Comparison of ENCODE assay signal across 20 mouse cellular contexts in genomic region chr3:126613510-126614128, GRCm38 (mm10). TPM values are rescaled to one million over a fixed set of nuclear protein-coding genes. Genes with fewer than 3 reads are reported as not detected.
DNase-seq lines count a peak whose midpoint lies in the region; ATAC-seq and TF ChIP-seq lines count a peak whose summit lies in the region.
"Had no signal": no experiment of that assay in that cellular context is flagged by ENCODE, and none has a peak within 500 bp of the region (broad histone marks: within the 10 kb centered on the region; RNA-seq: fewer than 3 reads in every experiment).

No protein-coding gene starts in this region.

- H3K4me1 ChIP-seq in cerebellum, adult 2 months (ENCODE audit: control insufficient read depth, insufficient read depth, low read length) = peaks cover 15% of the 10 kb centered on the region
- 0 out of 2 replicates have a peak, but pooled peaks cover 2% of the 10 kb centered on the region for H3K4me1 ChIP-seq in kidney, postnatal 0 days (replicated peaks; ENCODE audit: insufficient read depth, low read length)
- H3K4me1 ChIP-seq in kidney, embryonic 16.5 days (ENCODE audit: insufficient read depth, low read length) = peaks cover 20% of the 10 kb centered on the region; the same call in 1 of the 2 replicates
- H3K4me1 ChIP-seq in bone marrow macrophage, adult 2 months (ENCODE audit: control insufficient read depth, insufficient read depth, low read length) = peaks cover 29% of the 10 kb centered on the region

- ATAC-seq in kidney, postnatal 0 days (replicated peaks; ENCODE audit: low FRiP score, low read depth) = 0 out of 2 replicates have a peak, but pooled peaks have one; percentile 64
- no peak; the same call in 1 of the 2 replicates for ATAC-seq in kidney, embryonic 16.5 days (ENCODE audit: low FRiP score, low TSS enrichment)
- 0 out of 2 replicates have a peak, but pooled peaks have one; percentile 10 for ATAC-seq in megakaryocyte progenitor cell, adult 5-6 weeks (replicated peaks; ENCODE audit: poor library complexity)

- no peak overlapping the region for H3K4me3 ChIP-seq in cerebellum, adult 2 months (replicated peaks; ENCODE audit: insufficient read depth, low read depth, low read length)
- H3K4me3 ChIP-seq in kidney, postnatal 0 days (replicated peaks; ENCODE audit: low read depth, low read length) = no peak overlapping the region
- no peak overlapping the region for H3K4me3 ChIP-seq in kidney, embryonic 16.5 days (ENCODE audit: low read length)
- H3K4me3 ChIP-seq in bone marrow macrophage, adult 2 months (ENCODE audit: insufficient read depth, low read length) = peak overlapping the region; percentile 51
- H3K4me3 ChIP-seq: forebrain, embryonic 12.5 days; lung, embryonic 15.5 days had no signal

- no peaks in the 10 kb centered on the region for H3K27me3 ChIP-seq in cerebellum, adult 2 months (ENCODE audit: control insufficient read depth, insufficient read depth, low read length)
- H3K27me3 ChIP-seq in kidney, postnatal 0 days (ENCODE audit: insufficient read depth, low read length) = no peaks in the 10 kb centered on the region
- no peaks in the 10 kb centered on the region for H3K27me3 ChIP-seq in kidney, embryonic 16.5 days (ENCODE audit: insufficient read depth, low read length)
- H3K27me3 ChIP-seq: forebrain, embryonic 12.5 days; lung, embryonic 15.5 days had no signal

- no peak overlapping the region for H3K9ac ChIP-seq in kidney, postnatal 0 days (ENCODE audit: low read depth, low read length)
- H3K9ac ChIP-seq in kidney, embryonic 16.5 days (replicated peaks; ENCODE audit: low read length) = no peak overlapping the region
- H3K9ac ChIP-seq: forebrain, embryonic 12.5 days; hindbrain, embryonic 14.5 days; liver, embryonic 14.5 days; lung, embryonic 15.5 days had no signal

- no peak for TF ChIP-seq POLR2A in cerebellum, adult 2 months (IDR thresholded peaks at IDR 0.05; ENCODE audit: borderline replicate concordance, insufficient read depth, low read length)
- TF ChIP-seq POLR2A in bone marrow macrophage, adult 2 months (IDR thresholded peaks at IDR 0.05; ENCODE audit: borderline replicate concordance, low read depth, low read length) = no peak

- TF ChIP-seq CTCF in cerebellum, adult 2 months (IDR thresholded peaks at IDR 0.05; ENCODE audit: borderline replicate concordance, insufficient read depth, low read depth, low read length) = no peak
- TF ChIP-seq CTCF in kidney, postnatal 0 days (IDR thresholded peaks at IDR 0.05; ENCODE audit: low read depth) = no peak
- no peak for TF ChIP-seq CTCF in bone marrow macrophage, adult 2 months (IDR thresholded peaks at IDR 0.05; ENCODE audit: low read depth, low read length)

- no peak for DNase-seq in cerebellum, adult 2 months
- DNase-seq in cerebellum, postnatal 25 days = no peak
- DNase-seq in kidney, postnatal 0 days (ENCODE audit: low spot score) = no peak
- DNase-seq in natural killer cell, adult 2 months (ENCODE audit: low spot score in 2 of 2) = no peak
- DNase-seq in urinary bladder, adult 2 months (ENCODE audit: low spot score) = no peak
- DNase-seq: adrenal gland, postnatal 25 days; cerebellum, adult 8-10 months; gastrocnemius, postnatal 10 days; kidney, adult 18-20 months; lung, postnatal 4 days; midbrain, embryonic 14.5 days; right cerebral cortex, postnatal 25 days; thymus, postnatal 4 days had no signal

- H3K36me3 ChIP-seq in kidney, postnatal 0 days (ENCODE audit: insufficient read depth, low read length) = no peaks in the 10 kb centered on the region
- 0 out of 2 replicates have a peak, but pooled peaks cover 8% of the 10 kb centered on the region for H3K36me3 ChIP-seq in kidney, embryonic 16.5 days (ENCODE audit: insufficient read depth, low read length)
- H3K36me3 ChIP-seq: forebrain, embryonic 12.5 days; lung, embryonic 15.5 days had no signal

- peak overlapping the region; percentile 29; the same call in 1 of the 2 replicates for H3K27ac ChIP-seq in cerebellum, adult 2 months (ENCODE audit: insufficient read depth, low read length)
- H3K27ac ChIP-seq in kidney, postnatal 0 days = no peak overlapping the region
- no peak overlapping the region for H3K27ac ChIP-seq in kidney, embryonic 16.5 days (ENCODE audit: low read length)
- H3K27ac ChIP-seq in bone marrow macrophage, adult 2 months (ENCODE audit: insufficient read depth, low read depth, low read length) = no peak overlapping the region
- H3K27ac ChIP-seq: forebrain, embryonic 12.5 days; hindbrain, embryonic 14.5 days; liver, embryonic 14.5 days; lung, embryonic 15.5 days had no signal

- WGBS in cerebellum, adult 2 months = 56% methylated on average over 11 of the region's 11 CpGs
- WGBS in kidney, postnatal 0 days = 49% methylated on average over 11 of the region's 11 CpGs
- 47% methylated on average over 11 of the region's 11 CpGs for WGBS in kidney, embryonic 16.5 days

- no peak overlapping the region for H3K4me2 ChIP-seq in kidney, postnatal 0 days (ENCODE audit: low read length)
- no peak overlapping the region for H3K4me2 ChIP-seq in kidney, embryonic 16.5 days (replicated peaks; ENCODE audit: low read depth, low read length)
- H3K4me2 ChIP-seq: forebrain, embryonic 12.5 days; hindbrain, embryonic 14.5 days; lung, embryonic 15.5 days had no signal

- no peaks in the 10 kb centered on the region for H3K9me3 ChIP-seq in kidney, postnatal 0 days (replicated peaks; ENCODE audit: low read length)
- H3K9me3 ChIP-seq in kidney, embryonic 16.5 days (ENCODE audit: low read length) = no peaks in the 10 kb centered on the region
- H3K9me3 ChIP-seq: forebrain, embryonic 12.5 days; lung, embryonic 15.5 days had no signal

RNA-seq across cellular contexts. Expression of gene Camk2d, which starts 17.5 kb away (rescaled TPM):
- 162 and 183 TPM in 2 replicates for polyA plus RNA-seq in cerebellum, adult 2 months (2012; rRNA removed)
- 28.3 and 30.3 TPM in 2 replicates for polyA plus RNA-seq in kidney, postnatal 0 days (2015; fragmentation: Nextera tagmentation; extraction: Ambion mirVana)
- 23.8 and 24.9 TPM in 2 replicates for polyA plus RNA-seq in kidney, embryonic 16.5 days (2015; fragmentation: Nextera tagmentation; extraction: Ambion mirVana)
- polyA plus RNA-seq in bone marrow macrophage, adult 2 months (2012; ENCODE audit: insufficient read depth, insufficient read length, missing spikeins) = 40.0 and 59.0 TPM in 2 replicates
- 12.7 and 16.9 TPM in 2 replicates for total RNA-seq in megakaryocyte progenitor cell, adult 5-6 weeks (2015)
- 13.2 and 19.5 TPM in 2 replicates for total RNA-seq in megakaryocyte progenitor cell, adult 5-6 weeks (2017)
- 160 and 167 TPM in 2 replicates for polyA plus RNA-seq in urinary bladder, adult 2 months (2012; rRNA removed)
